Mouse (Mus musculus): ENCODE data around the gene Gpr26. TPM values are rescaled to one million over a fixed set of nuclear protein-coding genes. Genes with fewer than 3 reads are reported as not detected.
A peak's percentile ranks its signal among the peaks of the same experiment; 100 is the strongest.

Gpr26 gene
- polyA plus RNA-seq (2014; fragmentation: Nextera tagmentation; extraction: Ambion mirVana) = not detected in 2 replicates

GRCm38 (mm10) chr7:131966023-131966915, at the start of gene Gpr26:
Gene Gpr26 (plus strand): TSS chr7:131966460.
- Histone ChIP-seq H3K4me2 (replicated peaks; ENCODE audit: low read depth, low read length) (peak within 1 kb of the TSS; percentile 21; the same call in 1 of the 2 replicates), H3K4me1 (ENCODE audit: control insufficient read depth, insufficient read depth, low read length) (no peaks in the 10 kb centered on the region), H3K27me3 (ENCODE audit: control insufficient read depth, insufficient read depth, low read length) (peaks cover 41% of the 10 kb centered on the region), H3K9me3 (ENCODE audit: control insufficient read depth, low read length) (no peaks in the 10 kb centered on the region), H3K9ac (ENCODE audit: low read depth, low read length) (no peak within 1 kb of the TSS), H3K4me3 (ENCODE audit: low read length) (peak within 1 kb of the TSS; percentile 17), H3K27ac (ENCODE audit: low read depth, low read length) (no peak within 1 kb of the TSS), H3K36me3 (ENCODE audit: control insufficient read depth, insufficient read depth, low read length) (no peaks in the 10 kb centered on the region)
- 3% methylated on average over 31 of the region's 32 CpGs for whole genome bisulfite sequencing
- 0 out of 2 replicates have a peak, but pooled peaks have one; percentile 16 for ATAC-seq (ENCODE audit: low FRiP score, low TSS enrichment)

- ATAC-seq (ENCODE audit: low FRiP score, low TSS enrichment) = no peak
- WGBS = 43% methylated on average over 7 of the region's 7 CpGs
- H3K9me3 ChIP-seq (ENCODE audit: control insufficient read depth, low read length) = no peaks in the 10 kb centered on the region
- no peaks in the 10 kb centered on the region for H3K27me3 ChIP-seq (ENCODE audit: control insufficient read depth, insufficient read depth, low read length)
- no peak overlapping the region for H3K9ac ChIP-seq (ENCODE audit: low read depth, low read length)
- no peak overlapping the region for H3K4me3 ChIP-seq (ENCODE audit: low read length)
- no peak overlapping the region for H3K4me2 ChIP-seq (replicated peaks; ENCODE audit: low read depth, low read length)
- no peak overlapping the region for H3K27ac ChIP-seq (ENCODE audit: low read depth, low read length)
- H3K36me3 ChIP-seq (ENCODE audit: control insufficient read depth, insufficient read depth, low read length) = no peaks in the 10 kb centered on the region
- no peaks in the 10 kb centered on the region for H3K4me1 ChIP-seq (ENCODE audit: control insufficient read depth, insufficient read depth, low read length)
These were observed 48.9 kb upstream of the Gpr26 start for GRCm38 (mm10) chr7:131917384-131917783.

DNA sequence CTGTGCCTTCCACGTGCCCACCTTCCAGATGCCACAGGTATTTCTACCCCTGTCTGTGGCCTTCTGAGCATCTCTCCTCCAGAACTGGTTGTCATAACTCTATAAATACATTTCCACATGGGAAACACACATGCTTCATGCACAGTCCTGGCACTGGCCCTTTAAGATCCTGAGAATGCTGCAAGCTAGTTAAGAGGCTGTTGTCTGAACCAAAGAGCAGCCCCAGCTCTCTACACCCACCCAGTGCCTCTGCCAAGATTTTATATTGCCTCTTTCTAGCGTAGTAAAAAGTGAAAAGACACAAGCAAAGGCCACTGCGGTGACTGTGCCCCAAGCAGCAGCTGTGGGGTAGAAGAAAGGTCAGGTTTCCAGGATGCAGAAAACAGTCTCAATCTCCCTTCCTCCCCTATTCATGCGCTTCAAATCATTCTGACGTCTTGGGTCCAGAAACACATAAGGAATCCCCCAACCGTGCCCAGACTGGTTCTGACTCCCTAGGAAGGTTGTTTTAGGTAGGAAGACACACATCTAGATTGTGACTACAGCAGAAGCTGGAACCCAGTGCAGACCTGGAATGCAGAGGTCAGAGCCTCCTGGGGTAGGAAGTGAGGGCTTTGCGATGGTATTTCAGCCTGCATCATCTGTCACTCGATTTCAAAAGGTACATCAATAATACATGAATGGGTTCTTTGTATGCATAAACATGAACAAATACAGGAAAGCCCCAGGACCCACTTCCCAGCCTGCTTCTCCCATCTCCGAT, 38.8 kb upstream of the Gpr26 start:
- H3K9ac ChIP-seq (ENCODE audit: low read depth, low read length) = no peak overlapping the region
- H3K4me2 ChIP-seq (replicated peaks; ENCODE audit: low read depth, low read length) = no peak overlapping the region
- H3K36me3 ChIP-seq (ENCODE audit: control insufficient read depth, insufficient read depth, low read length) = no peaks in the 10 kb centered on the region
- no peak for ATAC-seq (ENCODE audit: low FRiP score, low TSS enrichment)
- no peak overlapping the region for H3K4me3 ChIP-seq (ENCODE audit: low read length)
- 29% methylated on average over 9 of the region's 9 CpGs for WGBS
- H3K27me3 ChIP-seq (ENCODE audit: control insufficient read depth, insufficient read depth, low read length) = 0 out of 2 replicates have a peak, but pooled peaks cover 4% of the 10 kb centered on the region
- H3K4me1 ChIP-seq (ENCODE audit: control insufficient read depth, insufficient read depth, low read length) = no peaks in the 10 kb centered on the region; the same call in 1 of the 2 replicates
- H3K27ac ChIP-seq (ENCODE audit: low read depth, low read length) = no peak overlapping the region
- H3K9me3 ChIP-seq (ENCODE audit: control insufficient read depth, low read length) = no peaks in the 10 kb centered on the region

GRCm38 (mm10) chr7:131937611-131938010, 28.6 kb upstream of the Gpr26 start:
- Histone ChIP-seq H3K9me3 (ENCODE audit: control insufficient read depth, low read length) (no peaks in the 10 kb centered on the region), H3K27ac (ENCODE audit: low read depth, low read length) (no peak overlapping the region), H3K9ac (ENCODE audit: low read depth, low read length) (no peak overlapping the region), H3K36me3 (ENCODE audit: control insufficient read depth, insufficient read depth, low read length) (no peaks in the 10 kb centered on the region), H3K4me2 (replicated peaks; ENCODE audit: low read depth, low read length) (no peak overlapping the region), H3K4me3 (ENCODE audit: low read length) (no peak overlapping the region), H3K4me1 (ENCODE audit: control insufficient read depth, insufficient read depth, low read length) (no peaks in the 10 kb centered on the region), H3K27me3 (ENCODE audit: control insufficient read depth, insufficient read depth, low read length) (no peaks in the 10 kb centered on the region)
- no peak for ATAC-seq (ENCODE audit: low FRiP score, low TSS enrichment)
- WGBS = 74% methylated on average over 3 of the region's 3 CpGs

GRCm38 (mm10) chr7:131951131-131951530, 15.1 kb upstream of the Gpr26 start:
- no peaks in the 10 kb centered on the region for H3K4me1 ChIP-seq (ENCODE audit: control insufficient read depth, insufficient read depth, low read length)
- H3K27me3 ChIP-seq (ENCODE audit: control insufficient read depth, insufficient read depth, low read length) = no peaks in the 10 kb centered on the region
- no peak overlapping the region for H3K9ac ChIP-seq (ENCODE audit: low read depth, low read length)
- no peak for ATAC-seq (ENCODE audit: low FRiP score, low TSS enrichment)
- 71% methylated on average over 5 of the region's 5 CpGs for WGBS
- H3K4me2 ChIP-seq (replicated peaks; ENCODE audit: low read depth, low read length) = no peak overlapping the region
- no peak overlapping the region for H3K4me3 ChIP-seq (ENCODE audit: low read length)
- H3K36me3 ChIP-seq (ENCODE audit: control insufficient read depth, insufficient read depth, low read length) = no peaks in the 10 kb centered on the region
- H3K9me3 ChIP-seq (ENCODE audit: control insufficient read depth, low read length) = no peaks in the 10 kb centered on the region
- H3K27ac ChIP-seq (ENCODE audit: low read depth, low read length) = no peak overlapping the region

- Histone ChIP-seq H3K27ac (ENCODE audit: low read depth, low read length) (no peak overlapping the region), H3K4me2 (replicated peaks; ENCODE audit: low read depth, low read length) (no peak overlapping the region), H3K4me1 (ENCODE audit: control insufficient read depth, insufficient read depth, low read length) (no peaks in the 10 kb centered on the region), H3K4me3 (ENCODE audit: low read length) (no peak overlapping the region), H3K36me3 (ENCODE audit: control insufficient read depth, insufficient read depth, low read length) (no peaks in the 10 kb centered on the region), H3K9ac (ENCODE audit: low read depth, low read length) (no peak overlapping the region), H3K27me3 (ENCODE audit: control insufficient read depth, insufficient read depth, low read length) (no peaks in the 10 kb centered on the region), H3K9me3 (ENCODE audit: control insufficient read depth, low read length) (no peaks in the 10 kb centered on the region)
- ATAC-seq (ENCODE audit: low FRiP score, low TSS enrichment) = no peak
- WGBS = 78% methylated on average over 3 of the region's 3 CpGs
These were observed 12.9 kb upstream of the Gpr26 start for GRCm38 (mm10) chr7:131953402-131953801.

- H3K36me3 ChIP-seq (ENCODE audit: control insufficient read depth, insufficient read depth, low read length) = no peaks in the 10 kb centered on the region
- no peak for ATAC-seq (ENCODE audit: low FRiP score, low TSS enrichment)
- 77% methylated on average over 1 of the region's 1 CpGs for WGBS
These were observed 7.6 kb upstream of the Gpr26 start for GRCm38 (mm10) chr7:131958705-131959104.

DNA sequence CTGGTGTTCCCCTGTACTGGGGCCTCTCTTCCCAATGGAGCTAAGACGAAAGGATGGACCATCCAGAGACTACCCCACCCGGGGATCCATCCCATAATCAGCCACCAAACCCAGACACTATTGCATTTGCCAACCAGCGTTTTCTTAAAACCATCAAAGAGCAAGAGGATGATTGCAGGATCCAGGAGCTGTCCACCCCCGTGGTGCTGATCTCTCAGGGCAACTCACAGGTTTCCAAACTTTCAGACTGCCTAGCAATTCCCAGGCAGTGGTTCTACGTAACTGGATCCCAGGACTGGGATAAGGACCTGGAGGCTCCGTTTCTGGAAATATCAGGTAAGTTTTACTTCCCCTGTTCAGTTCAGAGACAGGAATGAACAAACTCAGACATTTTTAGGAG, 5.7 kb upstream of the Gpr26 start:
- Histone ChIP-seq H3K4me2 (replicated peaks; ENCODE audit: low read depth, low read length) (no peak overlapping the region), H3K27me3 (ENCODE audit: control insufficient read depth, insufficient read depth, low read length) (peaks cover 3% of the 10 kb centered on the region), H3K9me3 (ENCODE audit: control insufficient read depth, low read length) (no peaks in the 10 kb centered on the region), H3K4me1 (ENCODE audit: control insufficient read depth, insufficient read depth, low read length) (no peaks in the 10 kb centered on the region), H3K9ac (ENCODE audit: low read depth, low read length) (no peak overlapping the region), H3K4me3 (ENCODE audit: low read length) (no peak overlapping the region), H3K27ac (ENCODE audit: low read depth, low read length) (no peak overlapping the region), H3K36me3 (ENCODE audit: control insufficient read depth, insufficient read depth, low read length) (no peaks in the 10 kb centered on the region)
- 20% methylated on average over 6 of the region's 6 CpGs for WGBS
- no peak for ATAC-seq (ENCODE audit: low FRiP score, low TSS enrichment)

More at GRCm38 (mm10) chr7:131958705-131959104, 7.6 kb upstream of the Gpr26 start:
- Histone ChIP-seq H3K27ac (ENCODE audit: low read depth, low read length) (no peak overlapping the region), H3K4me1 (ENCODE audit: control insufficient read depth, insufficient read depth, low read length) (no peaks in the 10 kb centered on the region), H3K4me3 (ENCODE audit: low read length) (no peak overlapping the region), H3K9me3 (ENCODE audit: control insufficient read depth, low read length) (no peaks in the 10 kb centered on the region), H3K4me2 (replicated peaks; ENCODE audit: low read depth, low read length) (no peak overlapping the region), H3K9ac (ENCODE audit: low read depth, low read length) (no peak overlapping the region), H3K27me3 (ENCODE audit: control insufficient read depth, insufficient read depth, low read length) (no peaks in the 10 kb centered on the region)

Measured in kidney, embryonic 14.5 days (tissue).